Mouse (Mus musculus) MEL (cell line): ENCODE measurements around the gene Otoa. TPM values are rescaled to one million over a fixed set of nuclear protein-coding genes. Genes with fewer than 3 reads are reported as not detected.

Experiments
- DNase-seq: peaks from one replicate; pipeline ENCODE4 v3.0.0; 2011; ENCODE audit warnings: low read depth, low spot score
- H3K27ac ChIP-seq: 2 replicates; pipeline ENCODE4 v1.5.1; 2012; ENCODE audit warnings: low read depth, mild to moderate bottlenecking, control low read depth, low read length, moderate library complexity; ENCODE audit not compliant: control insufficient read depth
- H3K27me3 ChIP-seq, 2 experiments: fragments of 150-350 bp in 1 of 2; sonication (generic) in 1 of 2; 2 replicates each; pipeline ENCODE4 v1.6.1; 2012; ENCODE audit warnings: low read length in 2 of 2, mild to moderate bottlenecking in 2 of 2, improper control_type of control experiment in 1 of 2, moderate library complexity in 1 of 2; ENCODE audit not compliant: insufficient read depth in 2 of 2, control insufficient read depth in 1 of 2
- H3K36me3 ChIP-seq, 2 experiments: 2 replicates each; pipeline ENCODE4 v1.6.1; 2012 to 2014; ENCODE audit warnings: low read length in 2 of 2, improper control_type of control experiment in 1 of 2, inconsistent platforms in 1 of 2, mild to moderate bottlenecking in 1 of 2; ENCODE audit not compliant: insufficient read depth in 2 of 2, control insufficient read depth in 1 of 2
- H3K4me1 ChIP-seq, 2 experiments: fragments of 150-350 bp in 1 of 2; sonication (generic) in 1 of 2; 2 replicates each; pipeline ENCODE4 v1.6.1; 2012; ENCODE audit warnings: low read length in 2 of 2, improper control_type of control experiment in 1 of 2, mild to moderate bottlenecking in 1 of 2; ENCODE audit not compliant: insufficient read depth in 2 of 2, control insufficient read depth in 1 of 2
- H3K4me3 ChIP-seq, 2 experiments: fragments of 150-350 bp in 1 of 2; sonication (generic) in 1 of 2; 2 replicates each; pipeline ENCODE4 v1.5.1; 2012; ENCODE audit warnings: low read depth in 2 of 2, low read length in 2 of 2, mild to moderate bottlenecking in 2 of 2, moderate library complexity in 2 of 2, control low read depth in 1 of 2, improper control_type of control experiment in 1 of 2; ENCODE audit not compliant: control insufficient read depth in 1 of 2, insufficient read depth in 1 of 2
- H3K79me2 ChIP-seq: 2 replicates; pipeline ENCODE4 v1.6.1; 2012; ENCODE audit warnings: mild to moderate bottlenecking, low read length, moderate library complexity; ENCODE audit not compliant: control insufficient read depth, poor library complexity, insufficient read depth
- H3K9ac ChIP-seq: 2 replicates; pipeline ENCODE4 v1.6.1; 2012; ENCODE audit warnings: low read depth, mild to moderate bottlenecking, control low read depth, low read length, moderate library complexity; ENCODE audit not compliant: control insufficient read depth, poor library complexity, severe bottlenecking
- H3K9me3 ChIP-seq: fragments of 150-350 bp; sonication (generic); replicated peaks from 2 replicates; pipeline ENCODE4 v1.6.1; 2012; ENCODE audit warnings: mild to moderate bottlenecking, low read length, improper control_type of control experiment, moderate library complexity; ENCODE audit not compliant: insufficient read depth
- BHLHE40 ChIP-seq: IDR thresholded peaks from 2 replicates; pipeline ENCODE4 v1.6.1; 2012; ENCODE audit warnings: low read depth, mild to moderate bottlenecking, inconsistent platforms, low read length, improper control_type of control experiment, borderline replicate concordance
- ELF1 ChIP-seq: IDR thresholded peaks from 2 replicates; pipeline ENCODE4 v1.6.1; 2014; ENCODE audit warnings: low read depth, mild to moderate bottlenecking, inconsistent platforms, low read length, improper control_type of control experiment, moderate library complexity
- ETS1 ChIP-seq: IDR thresholded peaks from 2 replicates; pipeline ENCODE4 v1.6.1; 2012; ENCODE audit warnings: low read depth, mild to moderate bottlenecking, inconsistent platforms, low read length, improper control_type of control experiment, moderate library complexity
- GABPA ChIP-seq: IDR thresholded peaks from 2 replicates; pipeline ENCODE4 v1.6.1; 2012; ENCODE audit warnings: low read depth, mild to moderate bottlenecking, inconsistent platforms, low read length, improper control_type of control experiment, moderate library complexity
- JUND ChIP-seq: IDR thresholded peaks from 2 replicates; pipeline ENCODE4 v1.6.1; 2011; ENCODE audit warnings: low read depth, mild to moderate bottlenecking, improper control_type of control experiment, low read length
- MYC ChIP-seq: IDR thresholded peaks from 2 replicates; pipeline ENCODE4 v1.6.1; 2011; ENCODE audit warnings: low read depth, mild to moderate bottlenecking, low read length, improper control_type of control experiment, moderate library complexity
- POLR2AphosphoS2 ChIP-seq: IDR thresholded peaks from 2 replicates; pipeline ENCODE4 v1.6.1; 2011; ENCODE audit warnings: low read length, improper control_type of control experiment
- SMC3 ChIP-seq: IDR thresholded peaks from 2 replicates; pipeline ENCODE4 v1.6.1; 2011; ENCODE audit warnings: low read depth, low read length, improper control_type of control experiment
- TAL1 ChIP-seq: IDR thresholded peaks from 2 replicates; pipeline ENCODE4 v1.6.1; 2012; ENCODE audit warnings: mild to moderate bottlenecking, inconsistent platforms, low read length, moderate library complexity, mixed read lengths
- TCF12 ChIP-seq: IDR thresholded peaks from 2 replicates; pipeline ENCODE4 v1.6.1; 2014; ENCODE audit warnings: low read depth, mild to moderate bottlenecking, inconsistent platforms, low read length, improper control_type of control experiment, moderate library complexity
- USF1 ChIP-seq: IDR thresholded peaks from 2 replicates; pipeline ENCODE4 v1.6.1; 2014; ENCODE audit warnings: low read depth, mild to moderate bottlenecking, inconsistent platforms, low read length, improper control_type of control experiment, moderate library complexity
- USF2 ChIP-seq, 2 experiments: IDR thresholded peaks; 2 replicates each; pipeline ENCODE4 v1.6.1; 2011 to 2012; ENCODE audit warnings: improper control_type of control experiment in 2 of 2, low read length in 2 of 2, borderline replicate concordance in 1 of 2, inconsistent platforms in 1 of 2, low read depth in 1 of 2, mild to moderate bottlenecking in 1 of 2; ENCODE audit not compliant: insufficient read depth in 1 of 2
- polyA plus RNA-seq, 2 experiments: library from polyadenylated mRNA; stranded (reverse) in 1 of 2; unstranded in 1 of 2; fragments of >175 nt in 1 of 2; fragments of >200 nt in 1 of 2; gene quantifications; 2 replicates each; pipeline versions ENCODE4 v1.2.1 to v1.2.4; 2012; ENCODE audit warnings: low replicate concordance in 2 of 2, low read depth in 1 of 2; ENCODE audit not compliant: insufficient read length in 2 of 2, insufficient read depth in 1 of 2, missing spikeins in 1 of 2
- total RNA-seq: library from RNA; depleted of rRNA; stranded (reverse); fragments of 300-350 nt; gene quantifications from 2 replicates; pipeline ENCODE4 v1.2.3, GENCODE M21; 2012; rRNA removed

Otoa gene
- total and polyA plus RNA-seq, 3 experiments: 0.04 to 0.23 TPM; not detected in 1

GRCm38 (mm10) chr7:121211804-121212203, 130.4 kb downstream of the Otoa start:
- no peak overlapping the region for H3K4me3 ChIP-seq
- no peak for TF ChIP-seq MYC
- no peak for TF ChIP-seq TAL1
- no peak for TF ChIP-seq USF2 (IDR thresholded peaks at IDR 0.05; ENCODE audit: borderline replicate concordance in 1 of 2, insufficient read depth in 1 of 2, low read depth in 1 of 2, low read length in 2 of 2)
- no peak for TF ChIP-seq ELF1
- TF ChIP-seq BHLHE40: no peak
- TF ChIP-seq ETS1: no peak
- TF ChIP-seq GABPA: no peak
- TF ChIP-seq USF1: no peak
- TF ChIP-seq JUND: no peak
- no peak for TF ChIP-seq SMC3
- TF ChIP-seq TCF12: no peak
- no peak for TF ChIP-seq POLR2AphosphoS2
- TF ChIP-seq, all 39 proteins: peak for 0
- Histone ChIP-seq H3K4me1 (no peaks in the 10 kb centered on the region), H3K79me2 (no peaks in the 10 kb centered on the region), H3K36me3 (no peaks in the 10 kb centered on the region), H3K27me3 (no peaks in the 10 kb centered on the region; a peak in 1 of 4 replicates), H3K27ac (no peak overlapping the region), H3K9me3 (no peaks in the 10 kb centered on the region), H3K9ac (no peak overlapping the region)
- no peak for DNase-seq

Other genes with a start within 250 kb of the Otoa start
- gene Eef2k, start 238.8 kb upstream of the Otoa start, total RNA-seq: 56.1 and 69.2 TPM in 2 replicates
- 10 to 100 TPM in 1 of 2 experiments, not detected in 1; 56.2 TPM for gene Eef2k, start 238.8 kb upstream of the Otoa start, polyA plus RNA-seq
- 39.1 and 39.4 TPM in 2 replicates for gene Polr3e, start 163.9 kb upstream of the Otoa start, total RNA-seq
- gene Polr3e, start 163.9 kb upstream of the Otoa start, polyA plus RNA-seq: 10 to 100 TPM in 1 of 2 experiments, not detected in 1; 50.1 TPM
- gene Cdr2, start 99.3 kb upstream of the Otoa start, total RNA-seq: 12.9 and 15.8 TPM in 2 replicates
- gene Cdr2, start 99.3 kb upstream of the Otoa start, polyA plus RNA-seq: 10 to 100 TPM in 1 of 2 experiments, not detected in 1; 17.4 TPM
- not detected in 2 replicates for gene Mfsd13b, start 99.1 kb upstream of the Otoa start, total RNA-seq
- gene Mfsd13b, start 99.1 kb upstream of the Otoa start, polyA plus RNA-seq: under 1 TPM in 1 of 2 experiments, not detected in 1; 0.17 TPM
- 33.4 and 39.8 TPM in 2 replicates for gene Mettl9, start 47.2 kb upstream of the Otoa start, total RNA-seq
- 10 to 100 TPM; 73.3 to 80.4 TPM for gene Mettl9, start 47.2 kb upstream of the Otoa start, polyA plus RNA-seq
- 0.08 and 0.10 TPM in 2 replicates for gene Igsf6, start 7.1 kb upstream of the Otoa start, total RNA-seq
- under 1 TPM in 1 of 2 experiments, not detected in 1; 0.42 TPM for gene Igsf6, start 7.1 kb upstream of the Otoa start, polyA plus RNA-seq